Mouse (Mus musculus) MEL (cell line): ENCODE results near the gene Slc44a4. TPM values are rescaled to one million over a fixed set of nuclear protein-coding genes. Genes with fewer than 3 reads are reported as not detected.

Experiments
- DNase-seq: peaks from one replicate; pipeline ENCODE4 v3.0.0; 2011; ENCODE audit warnings: low read depth, low spot score
- H3K27ac ChIP-seq: 2 replicates; pipeline ENCODE4 v1.5.1; 2012; ENCODE audit warnings: low read depth, mild to moderate bottlenecking, control low read depth, low read length, moderate library complexity; ENCODE audit not compliant: control insufficient read depth
- H3K27me3 ChIP-seq, 2 experiments: fragments of 150-350 bp in 1 of 2; sonication (generic) in 1 of 2; 2 replicates each; pipeline ENCODE4 v1.6.1; 2012; ENCODE audit warnings: low read length in 2 of 2, mild to moderate bottlenecking in 2 of 2, improper control_type of control experiment in 1 of 2, moderate library complexity in 1 of 2; ENCODE audit not compliant: insufficient read depth in 2 of 2, control insufficient read depth in 1 of 2
- H3K36me3 ChIP-seq, 2 experiments: 2 replicates each; pipeline ENCODE4 v1.6.1; 2012 to 2014; ENCODE audit warnings: low read length in 2 of 2, improper control_type of control experiment in 1 of 2, inconsistent platforms in 1 of 2, mild to moderate bottlenecking in 1 of 2; ENCODE audit not compliant: insufficient read depth in 2 of 2, control insufficient read depth in 1 of 2
- H3K4me1 ChIP-seq, 2 experiments: fragments of 150-350 bp in 1 of 2; sonication (generic) in 1 of 2; 2 replicates each; pipeline ENCODE4 v1.6.1; 2012; ENCODE audit warnings: low read length in 2 of 2, improper control_type of control experiment in 1 of 2, mild to moderate bottlenecking in 1 of 2; ENCODE audit not compliant: insufficient read depth in 2 of 2, control insufficient read depth in 1 of 2
- H3K4me3 ChIP-seq, 2 experiments: fragments of 150-350 bp in 1 of 2; sonication (generic) in 1 of 2; 2 replicates each; pipeline ENCODE4 v1.5.1; 2012; ENCODE audit warnings: low read depth in 2 of 2, low read length in 2 of 2, mild to moderate bottlenecking in 2 of 2, moderate library complexity in 2 of 2, control low read depth in 1 of 2, improper control_type of control experiment in 1 of 2; ENCODE audit not compliant: control insufficient read depth in 1 of 2, insufficient read depth in 1 of 2
- H3K79me2 ChIP-seq: 2 replicates; pipeline ENCODE4 v1.6.1; 2012; ENCODE audit warnings: mild to moderate bottlenecking, low read length, moderate library complexity; ENCODE audit not compliant: control insufficient read depth, poor library complexity, insufficient read depth
- H3K9ac ChIP-seq: 2 replicates; pipeline ENCODE4 v1.6.1; 2012; ENCODE audit warnings: low read depth, mild to moderate bottlenecking, control low read depth, low read length, moderate library complexity; ENCODE audit not compliant: control insufficient read depth, poor library complexity, severe bottlenecking
- H3K9me3 ChIP-seq: fragments of 150-350 bp; sonication (generic); replicated peaks from 2 replicates; pipeline ENCODE4 v1.6.1; 2012; ENCODE audit warnings: mild to moderate bottlenecking, low read length, improper control_type of control experiment, moderate library complexity; ENCODE audit not compliant: insufficient read depth
- BHLHE40 ChIP-seq: IDR thresholded peaks from 2 replicates; pipeline ENCODE4 v1.6.1; 2012; ENCODE audit warnings: low read depth, mild to moderate bottlenecking, inconsistent platforms, low read length, improper control_type of control experiment, borderline replicate concordance
- CHD1 ChIP-seq: IDR thresholded peaks from 2 replicates; pipeline ENCODE4 v1.6.1; 2012; ENCODE audit warnings: low read depth, mild to moderate bottlenecking, inconsistent platforms, low read length, improper control_type of control experiment
- CTCF ChIP-seq, 3 experiments: IDR thresholded peaks in 2 of 3; conservative IDR thresholded peaks in 1 of 3; 2 replicates each; pipeline ENCODE4 v1.5.1; 2011 to 2012; ENCODE audit warnings: low read length in 3 of 3, low read depth in 2 of 3, mild to moderate bottlenecking in 2 of 3, improper control_type of control experiment in 1 of 3, inconsistent platforms in 1 of 3, mixed read lengths in 1 of 3, moderate library complexity in 1 of 3; ENCODE audit not compliant: control insufficient read depth in 1 of 3, insufficient read depth in 1 of 3, poor library complexity in 1 of 3, severe bottlenecking in 1 of 3
- E2F4 ChIP-seq: IDR thresholded peaks from 2 replicates; pipeline ENCODE4 v1.6.1; 2011; ENCODE audit warnings: low read depth, low read length, improper control_type of control experiment, borderline replicate concordance
- ELF1 ChIP-seq: IDR thresholded peaks from 2 replicates; pipeline ENCODE4 v1.6.1; 2014; ENCODE audit warnings: low read depth, mild to moderate bottlenecking, inconsistent platforms, low read length, improper control_type of control experiment, moderate library complexity
- EP300 ChIP-seq, 2 experiments: IDR thresholded peaks; 2 replicates each; pipeline ENCODE4 v1.6.1; 2011; ENCODE audit warnings: improper control_type of control experiment in 2 of 2, low read length in 2 of 2, low read depth in 1 of 2, mild to moderate bottlenecking in 1 of 2
- ETS1 ChIP-seq: IDR thresholded peaks from 2 replicates; pipeline ENCODE4 v1.6.1; 2012; ENCODE audit warnings: low read depth, mild to moderate bottlenecking, inconsistent platforms, low read length, improper control_type of control experiment, moderate library complexity
- HCFC1 ChIP-seq: IDR thresholded peaks from 2 replicates; pipeline ENCODE4 v1.6.1; 2012; ENCODE audit warnings: low read depth, mild to moderate bottlenecking, inconsistent platforms, low read length, improper control_type of control experiment, moderate library complexity
- MAFK ChIP-seq: IDR thresholded peaks from 2 replicates; pipeline ENCODE4 v1.6.1; 2011; ENCODE audit warnings: low read depth, mild to moderate bottlenecking, low read length, improper control_type of control experiment, borderline replicate concordance
- MAX ChIP-seq: IDR thresholded peaks from 2 replicates; pipeline ENCODE4 v1.6.1; 2011; ENCODE audit warnings: low read length, improper control_type of control experiment
- MAZ ChIP-seq: IDR thresholded peaks from 2 replicates; pipeline ENCODE4 v1.6.1; 2012; ENCODE audit warnings: low read depth, mild to moderate bottlenecking, inconsistent platforms, low read length, improper control_type of control experiment
- MEF2A ChIP-seq: IDR thresholded peaks from 2 replicates; pipeline ENCODE4 v1.6.1; 2014; ENCODE audit warnings: low read depth, mild to moderate bottlenecking, inconsistent platforms, low read length, improper control_type of control experiment; ENCODE audit not compliant: poor library complexity, insufficient replicate concordance, severe bottlenecking; ENCODE audit errors: extremely low read depth
- MXI1 ChIP-seq: IDR thresholded peaks from 2 replicates; pipeline ENCODE4 v1.6.1; 2011; ENCODE audit warnings: mild to moderate bottlenecking, low read depth, low read length, improper control_type of control experiment
- MYB ChIP-seq: IDR thresholded peaks from 2 replicates; pipeline ENCODE4 v1.6.1; 2011; ENCODE audit warnings: mild to moderate bottlenecking, low read depth, low read length, improper control_type of control experiment
- MYC ChIP-seq: IDR thresholded peaks from 2 replicates; pipeline ENCODE4 v1.6.1; 2011; ENCODE audit warnings: low read depth, mild to moderate bottlenecking, low read length, improper control_type of control experiment, moderate library complexity
- NRF1 ChIP-seq: IDR thresholded peaks from 2 replicates; pipeline ENCODE4 v1.6.1; 2014; ENCODE audit warnings: low read depth, mild to moderate bottlenecking, inconsistent platforms, low read length, improper control_type of control experiment, moderate library complexity; ENCODE audit not compliant: poor library complexity, insufficient read depth, severe bottlenecking
- POLR2A ChIP-seq, 2 experiments: IDR thresholded peaks; 2 replicates each; pipeline ENCODE4 v1.6.1; 2011 to 2012; ENCODE audit warnings: low read length in 2 of 2, mild to moderate bottlenecking in 2 of 2, control low read depth in 1 of 2, improper control_type of control experiment in 1 of 2, low read depth in 1 of 2, moderate library complexity in 1 of 2; ENCODE audit not compliant: control insufficient read depth in 1 of 2, insufficient read depth in 1 of 2, poor library complexity in 1 of 2
- POLR2AphosphoS2 ChIP-seq: IDR thresholded peaks from 2 replicates; pipeline ENCODE4 v1.6.1; 2011; ENCODE audit warnings: low read length, improper control_type of control experiment
- RCOR1 ChIP-seq: IDR thresholded peaks from 2 replicates; pipeline ENCODE4 v1.6.1; 2012; ENCODE audit warnings: low read depth, mild to moderate bottlenecking, inconsistent platforms, low read length, improper control_type of control experiment
- SIN3A ChIP-seq: IDR thresholded peaks from 2 replicates; pipeline ENCODE4 v1.6.1; 2012; ENCODE audit warnings: low read length, improper control_type of control experiment, inconsistent platforms
- SMC3 ChIP-seq: IDR thresholded peaks from 2 replicates; pipeline ENCODE4 v1.6.1; 2011; ENCODE audit warnings: low read depth, low read length, improper control_type of control experiment
- TAL1 ChIP-seq: IDR thresholded peaks from 2 replicates; pipeline ENCODE4 v1.6.1; 2012; ENCODE audit warnings: mild to moderate bottlenecking, inconsistent platforms, low read length, moderate library complexity, mixed read lengths
- TCF12 ChIP-seq: IDR thresholded peaks from 2 replicates; pipeline ENCODE4 v1.6.1; 2014; ENCODE audit warnings: low read depth, mild to moderate bottlenecking, inconsistent platforms, low read length, improper control_type of control experiment, moderate library complexity
- UBTF ChIP-seq: IDR thresholded peaks from 2 replicates; pipeline ENCODE4 v1.6.1; 2012; ENCODE audit warnings: low read depth, mild to moderate bottlenecking, inconsistent platforms, low read length, improper control_type of control experiment, moderate library complexity, borderline replicate concordance; ENCODE audit not compliant: insufficient read depth
- ZKSCAN1 ChIP-seq: IDR thresholded peaks from 2 replicates; pipeline ENCODE4 v1.6.1; 2012; ENCODE audit warnings: low read depth, mild to moderate bottlenecking, inconsistent platforms, low read length, improper control_type of control experiment, moderate library complexity
- ZMIZ1 ChIP-seq: IDR thresholded peaks from 2 replicates; pipeline ENCODE4 v1.6.1; 2012; ENCODE audit warnings: low read depth, mild to moderate bottlenecking, inconsistent platforms, low read length, improper control_type of control experiment, moderate library complexity
- ZNF384 ChIP-seq: IDR thresholded peaks from 2 replicates; pipeline ENCODE4 v1.6.1; 2012; ENCODE audit warnings: low read depth, mild to moderate bottlenecking, inconsistent platforms, low read length, improper control_type of control experiment
- polyA plus RNA-seq, 2 experiments: library from polyadenylated mRNA; stranded (reverse) in 1 of 2; unstranded in 1 of 2; fragments of >175 nt in 1 of 2; fragments of >200 nt in 1 of 2; gene quantifications; 2 replicates each; pipeline versions ENCODE4 v1.2.1 to v1.2.4; 2012; ENCODE audit warnings: low replicate concordance in 2 of 2, low read depth in 1 of 2; ENCODE audit not compliant: insufficient read length in 2 of 2, insufficient read depth in 1 of 2, missing spikeins in 1 of 2
- total RNA-seq: library from RNA; depleted of rRNA; stranded (reverse); fragments of 300-350 nt; gene quantifications from 2 replicates; pipeline ENCODE4 v1.2.3, GENCODE M21; 2012

Slc44a4 gene
- total and polyA plus RNA-seq, 3 experiments: 0.06 to 0.12 TPM; not detected in 1

GRCm38 (mm10) chr17:34893072-34893824 lies 21.0 kb upstream of the Slc44a4 start:
- TF ChIP-seq MYB: no peak
- no peak for TF ChIP-seq ZNF384
- TF ChIP-seq UBTF: no peak
- TF ChIP-seq CHD1: no peak
- TF ChIP-seq SIN3A: no peak
- TF ChIP-seq MXI1: no peak
- TF ChIP-seq E2F4: no peak

GRCm38 (mm10) chr17:34894074-34894597 lies 20.1 kb upstream of the Slc44a4 start:
- Histone ChIP-seq H3K27me3 (no peaks in the 10 kb centered on the region), H3K4me1 (peaks cover 0 to 12% of the 10 kb centered on the region in 2 experiments; a peak in 2 of 4 replicates), H3K27ac (peak overlapping the region; percentile 12), H3K4me3 (peak overlapping the region; percentile 44 to 84), H3K9ac (peak overlapping the region; percentile 84), H3K36me3 (peaks cover 0 to 11% of the 10 kb centered on the region in 2 experiments; a peak in 2 of 4 replicates), H3K9me3 (no peaks in the 10 kb centered on the region), H3K79me2 (peaks cover 24% of the 10 kb centered on the region)
- DNase-seq: peak; percentile 95
- peak; percentile 70 for TF ChIP-seq HCFC1
- peak; percentile 58; the same call in 1 of the 2 replicates for TF ChIP-seq TCF12
- no peak for TF ChIP-seq UBTF
- TF ChIP-seq BHLHE40: peak; percentile 37; the same call in 1 of the 2 replicates
- no peak for TF ChIP-seq SMC3
- no peak for TF ChIP-seq MEF2A
- no peak for TF ChIP-seq ELF1
- TF ChIP-seq MAFK: no peak
- peak; percentile 97 for TF ChIP-seq MAZ
- no peak for TF ChIP-seq MYB
- TF ChIP-seq SIN3A: peak; percentile 38; the same call in 1 of the 2 replicates
- TF ChIP-seq NRF1: peak; percentile 73
- peak; percentile 56; the same call in 1 of the 2 replicates for TF ChIP-seq ETS1
- TF ChIP-seq EP300 (IDR thresholded peaks at IDR 0.05; ENCODE audit: low read depth in 1 of 2, low read length in 2 of 2): peak in 1 of 2 experiments; percentile 29; a peak in 1 of 4 replicates
- no peak for TF ChIP-seq MAX
- TF ChIP-seq MYC: 0 out of 2 replicates have a peak, but pooled peaks have one; percentile 59
- TF ChIP-seq POLR2A (IDR thresholded peaks at IDR 0.05; ENCODE audit: control insufficient read depth in 1 of 2, insufficient read depth in 1 of 2, low read depth in 1 of 2, low read length in 2 of 2, poor library complexity in 1 of 2): 0 out of 4 replicates have a peak, but pooled peaks of 1 of the 2 experiments have one; percentile 12
- no peak for TF ChIP-seq MXI1
- no peak for TF ChIP-seq ZKSCAN1
- peak; percentile 80 for TF ChIP-seq TAL1
- 0 out of 2 replicates have a peak, but pooled peaks have one; percentile 12 for TF ChIP-seq ZMIZ1
- TF ChIP-seq POLR2AphosphoS2: no peak
- no peak for TF ChIP-seq CHD1
- peak in 1 of 3 experiments; percentile 20; a peak in 1 of 6 replicates for TF ChIP-seq CTCF (IDR thresholded peaks at IDR 0.05 in 2 of 3, conservative IDR thresholded peaks at IDR 0.05 in 1 of 3; ENCODE audit: control insufficient read depth in 1 of 3, insufficient read depth in 1 of 3, low read depth in 2 of 3, low read length in 3 of 3, poor library complexity in 1 of 3, severe bottlenecking in 1 of 3)
- TF ChIP-seq RCOR1: no peak

More at GRCm38 (mm10) chr17:34893072-34893824, 21.0 kb upstream of the Slc44a4 start:
- H3K9ac ChIP-seq: peak overlapping the region; percentile 63; the same call in 1 of the 2 replicates
- DNase-seq: no peak
- no peaks in the 10 kb centered on the region for H3K27me3 ChIP-seq
- peak overlapping the region; percentile 12; the same call in 1 of the 2 replicates for H3K27ac ChIP-seq
- peaks cover 0 to 12% of the 10 kb centered on the region in 2 experiments; a peak in 2 of 4 replicates for H3K4me1 ChIP-seq
- H3K4me3 ChIP-seq: no peak overlapping the region; a peak in 1 of 4 replicates
- peaks cover 0 to 11% of the 10 kb centered on the region in 2 experiments; a peak in 2 of 4 replicates for H3K36me3 ChIP-seq
- no peaks in the 10 kb centered on the region for H3K9me3 ChIP-seq
- peaks cover 18% of the 10 kb centered on the region for H3K79me2 ChIP-seq
